Mouse (Mus musculus) lung, postnatal 4 days (tissue): ENCODE measurements around the gene Qk.

Experiments
- DNase-seq, 2 experiments: peaks; one replicate each; pipeline ENCODE4 v3.0.0; 2021

Qk gene

GRCm38 (mm10) chr17:10325921-10326320 lies 6.3 kb upstream of the Qk start:
- DNase-seq: no peak

- no peak for DNase-seq
These were observed 2.1 kb upstream of the Qk start for GRCm38 (mm10) chr17:10321754-10322153.

GRCm38 (mm10) chr17:10321092-10321491 lies 1.4 kb upstream of the Qk start:
- DNase-seq: no peak

- DNase-seq: no peak
These were observed 769 bp upstream of the Qk start for GRCm38 (mm10) chr17:10320456-10320790.

GRCm38 (mm10) chr17:10319431-10319684 lies 296 bp downstream of the Qk start:
- DNase-seq: no peak

GRCm38 (mm10) chr17:10318561-10319430 lies 858 bp downstream of the Qk start:
- peak; percentile 82 to 90 for DNase-seq

- DNase-seq: peak; percentile 82 to 83
These were observed 1.6 kb downstream of the Qk start for GRCm38 (mm10) chr17:10317981-10318551.

GRCm38 (mm10) chr17:10317186-10317585 lies 2.5 kb downstream of the Qk start:
- peak in 1 of 2 experiments; percentile 74 for DNase-seq

- no peak for DNase-seq
These were observed 3.2 kb downstream of the Qk start for GRCm38 (mm10) chr17:10316446-10316845.

- no peak for DNase-seq
These were observed 9.6 kb downstream of the Qk start for GRCm38 (mm10) chr17:10310046-10310445.

- DNase-seq: no peak
These were observed 10.5 kb downstream of the Qk start for GRCm38 (mm10) chr17:10309135-10309623.

- DNase-seq: no peak
These were observed 13.2 kb downstream of the Qk start for GRCm38 (mm10) chr17:10306424-10306823.

- DNase-seq: no peak
These were observed 15.7 kb downstream of the Qk start for GRCm38 (mm10) chr17:10304001-10304400.

GRCm38 (mm10) chr17:10300968-10301795 lies 18.5 kb downstream of the Qk start:
- DNase-seq: no peak

GRCm38 (mm10) chr17:10299396-10299795 lies 20.3 kb downstream of the Qk start:
- DNase-seq: no peak

GRCm38 (mm10) chr17:10292520-10292919 lies 27.1 kb downstream of the Qk start:
- DNase-seq: no peak

- no peak for DNase-seq
These were observed 34.9 kb downstream of the Qk start for GRCm38 (mm10) chr17:10284772-10285171.

GRCm38 (mm10) chr17:10279532-10279931 lies 40.1 kb downstream of the Qk start:
- DNase-seq: no peak

GRCm38 (mm10) chr17:10269518-10269917 lies 50.1 kb downstream of the Qk start:
- DNase-seq: no peak

- no peak for DNase-seq
These were observed 51.2 kb downstream of the Qk start for GRCm38 (mm10) chr17:10268468-10268867.

GRCm38 (mm10) chr17:10266207-10266606 lies 53.4 kb downstream of the Qk start:
- no peak for DNase-seq

- no peak for DNase-seq
These were observed 68.2 kb downstream of the Qk start for GRCm38 (mm10) chr17:10251252-10251958.

- DNase-seq: no peak
These were observed 79.6 kb downstream of the Qk start for GRCm38 (mm10) chr17:10240081-10240480.
